In the genomic region with DNA sequence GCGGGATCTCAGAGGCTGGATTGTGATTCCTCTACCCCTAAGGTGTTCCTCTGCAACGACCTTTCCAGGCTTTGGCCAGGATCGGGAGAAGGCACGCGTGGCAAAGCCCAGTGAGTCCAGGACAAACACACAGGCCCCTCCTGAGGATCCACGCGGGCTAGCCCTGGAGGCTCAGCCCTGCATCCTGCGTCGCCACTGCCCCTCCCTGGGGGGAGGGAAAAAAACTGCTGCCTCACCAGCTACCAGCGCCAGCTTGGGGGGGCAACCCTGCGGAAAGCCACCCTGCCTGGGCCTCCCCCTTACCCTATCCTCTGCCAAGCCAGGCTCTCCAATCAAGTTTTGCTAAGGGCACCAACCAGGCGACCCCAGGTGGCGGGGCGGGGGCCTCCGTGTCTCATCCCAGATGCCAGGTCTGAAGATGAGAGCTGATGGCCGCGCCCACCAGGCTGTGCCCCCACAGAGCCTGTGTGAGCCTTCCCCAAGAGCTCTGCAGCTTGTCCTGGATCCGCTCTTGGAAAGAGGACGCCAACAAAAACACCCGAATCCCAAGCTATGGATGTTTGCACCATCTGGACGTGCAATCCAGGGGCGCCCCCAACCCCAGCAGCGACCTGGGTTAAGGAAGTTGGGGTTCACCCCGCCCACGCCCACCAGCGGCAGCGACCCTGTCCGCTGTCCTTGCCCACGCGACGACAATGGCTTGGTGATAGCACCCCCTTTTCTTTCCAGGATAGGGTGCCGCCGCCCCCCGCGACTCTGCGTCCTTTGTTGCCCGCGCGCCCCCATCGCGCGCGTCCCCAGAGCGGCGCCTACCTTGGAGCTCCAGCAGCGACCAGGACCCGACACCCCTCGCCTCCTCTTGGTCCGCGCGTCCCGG, we compare ENCODE assay signal across 1 mouse cellular context.
TF ChIP-seq lines count a peak whose summit lies in the region.

No protein-coding gene starts in this region.

TF ChIP-seq in CH12.LX, 34 proteins besides CTCF, POLR2A, EP300 and RAD21:
- TF ChIP-seq MEF2A (IDR thresholded peaks at IDR 0.05; ENCODE audit: borderline replicate concordance, low read depth, low read length) = 0 out of 2 replicates have a peak, but pooled peaks have one; percentile 2
- no peak for TF ChIP-seq TCF12 (IDR thresholded peaks at IDR 0.05; ENCODE audit: low read depth, low read length)
- peak; percentile 47; the same call in 1 of the 2 replicates for TF ChIP-seq ZNF384 (IDR thresholded peaks at IDR 0.05; ENCODE audit: low read depth, low read length)
